ENCODE assay signal across 8 mouse cellular contexts in the genomic region with DNA sequence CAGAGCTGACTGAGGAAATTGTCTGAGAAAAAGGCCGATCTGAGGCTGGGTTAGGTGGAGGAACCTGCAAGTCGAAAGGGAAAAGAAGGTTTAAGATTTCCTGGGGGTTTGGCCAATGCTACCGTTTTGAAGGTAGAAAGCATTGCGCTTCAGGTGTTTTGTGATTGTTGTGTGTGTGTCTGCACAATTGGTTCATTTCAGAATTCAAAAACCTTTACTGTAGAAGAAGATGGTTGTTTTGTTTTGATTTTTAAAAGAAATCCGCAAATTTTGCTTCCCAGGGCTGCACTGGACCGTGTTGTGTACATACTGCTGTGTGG. TPM values are rescaled to one million over a fixed set of nuclear protein-coding genes. Genes with fewer than 3 reads are reported as not detected.
DNase-seq lines count a peak whose midpoint lies in the region; ATAC-seq and TF ChIP-seq lines count a peak whose summit lies in the region.

No protein-coding gene starts in this region.

- H3K9ac ChIP-seq in liver, adult 2 months (ENCODE audit: low read depth, low read length) = peak overlapping the region; percentile 95
- peak overlapping the region; percentile 85 for H3K9ac ChIP-seq in hindbrain, postnatal 0 days (replicated peaks; ENCODE audit: low read length)

- H3K4me3 ChIP-seq in liver, adult 2 months (ENCODE audit: insufficient read depth, low read depth, low read length) = peak overlapping the region; percentile 84
- H3K4me3 ChIP-seq in hindbrain, postnatal 0 days (ENCODE audit: low read length) = peak overlapping the region; percentile 68
- peak overlapping the region; percentile 56 for H3K4me3 ChIP-seq in myocyte

- H3K36me3 ChIP-seq in liver, adult 2 months (ENCODE audit: control insufficient read depth, insufficient read depth, low read length) = no peaks in the 10 kb centered on the region
- H3K36me3 ChIP-seq in hindbrain, postnatal 0 days (ENCODE audit: insufficient read depth, low read length) = no peaks in the 10 kb centered on the region
- H3K36me3 ChIP-seq in myocyte (ENCODE audit: control insufficient read depth, insufficient read depth) = no peaks in the 10 kb centered on the region

- no peak for TF ChIP-seq POLR2A in liver, adult 2 months (IDR thresholded peaks at IDR 0.05; ENCODE audit: extremely low read depth, insufficient read depth, low read length)
- TF ChIP-seq POLR2A in myocyte (IDR thresholded peaks at IDR 0.05; ENCODE audit: insufficient read length, low read depth) = no peak

- under 1% methylated on average over 6 of the region's 6 CpGs for WGBS in liver, adult 2 months
- WGBS in hindbrain, postnatal 0 days = 1% methylated on average over 6 of the region's 6 CpGs

- ATAC-seq in hindbrain, postnatal 0 days = no peak
- ATAC-seq in megakaryocyte-erythroid progenitor cell, adult 5-6 weeks (replicated peaks; ENCODE audit: low FRiP score, low TSS enrichment, poor library complexity, severe bottlenecking) = no peak

- peak overlapping the region; percentile 98 for H3K4me2 ChIP-seq in hindbrain, postnatal 0 days (ENCODE audit: low read depth, low read length)
- peak overlapping the region; percentile 97 for H3K4me2 ChIP-seq in myocyte (ENCODE audit: low read depth)

- no peak for TF ChIP-seq CTCF in liver, adult 2 months (IDR thresholded peaks at IDR 0.05; ENCODE audit: low read depth, low read length)
- TF ChIP-seq CTCF in hindbrain, postnatal 0 days (IDR thresholded peaks at IDR 0.05; ENCODE audit: low read depth) = no peak

- H3K27me3 ChIP-seq in liver, adult 2 months (ENCODE audit: control insufficient read depth, insufficient read depth, low read length) = no peaks in the 10 kb centered on the region
- H3K27me3 ChIP-seq in hindbrain, postnatal 0 days (ENCODE audit: insufficient read depth, low read length) = no peaks in the 10 kb centered on the region
- H3K27me3 ChIP-seq in myocyte (ENCODE audit: control insufficient read depth, insufficient read depth, insufficient read length) = no peaks in the 10 kb centered on the region

- H3K4me1 ChIP-seq in liver, adult 2 months (ENCODE audit: control insufficient read depth, insufficient read depth, low read length) = peaks cover 24% of the 10 kb centered on the region
- peaks cover 16% of the 10 kb centered on the region for H3K4me1 ChIP-seq in hindbrain, postnatal 0 days (ENCODE audit: insufficient read depth, low read length)

- peak overlapping the region; percentile 64 for H3K27ac ChIP-seq in liver, adult 2 months (replicated peaks; ENCODE audit: insufficient read depth, low read depth, low read length)
- H3K27ac ChIP-seq in hindbrain, postnatal 0 days = peak overlapping the region; percentile 93

- peaks cover 26% of the 10 kb centered on the region for H3K79me2 ChIP-seq in liver, adult 2 months (ENCODE audit: control insufficient read depth, insufficient read depth, low read length)
- H3K79me2 ChIP-seq in myocyte (ENCODE audit: control insufficient read depth, insufficient read depth) = peaks cover 32% of the 10 kb centered on the region

- H3ac ChIP-seq in myocyte (ENCODE audit: control insufficient read depth, insufficient read length) = peak overlapping the region; percentile 95

- DNase-seq in liver, adult 2 months (ENCODE audit: extremely low read depth, low read depth, low spot score) = peak; percentile 43
- DNase-seq in liver = no peak
- DNase-seq in c-Kit-positive CD71-positive TER-119-positive erythroid progenitor cells, embryonic 14.5 days (ENCODE audit: low spot score) = peak; percentile 6
- no peak for DNase-seq in hindbrain, postnatal 0 days (ENCODE audit: low spot score)
- DNase-seq in ovary, postnatal 14 days (ENCODE audit: low spot score) = no peak
- DNase-seq in gastrocnemius, postnatal 25 days = no peak

- no peaks in the 10 kb centered on the region for H3K9me3 ChIP-seq in hindbrain, postnatal 0 days (ENCODE audit: low read length)

TF ChIP-seq in myocyte, 11 proteins besides CTCF, POLR2A, EP300 and RAD21:
- TF ChIP-seq MYOG (IDR thresholded peaks at IDR 0.05; ENCODE audit: control insufficient read depth in 1 of 3, insufficient read depth in 1 of 3, insufficient read length in 2 of 3, low read depth in 2 of 3) = no peak
- no peak for TF ChIP-seq MYOD1 (IDR thresholded peaks at IDR 0.05; ENCODE audit: control insufficient read depth in 1 of 3, insufficient read length in 2 of 3, low read depth in 2 of 3)
- TF ChIP-seq E2F4 (IDR thresholded peaks at IDR 0.05; ENCODE audit: insufficient read depth) = no peak
- no peak for TF ChIP-seq SRF (IDR thresholded peaks at IDR 0.05; ENCODE audit: control insufficient read depth, insufficient read length, low read depth)
- no peak for TF ChIP-seq MAX (IDR thresholded peaks at IDR 0.05; ENCODE audit: low read depth)
- no peak for TF ChIP-seq CEBPB (IDR thresholded peaks at IDR 0.05; ENCODE audit: insufficient read depth, poor library complexity, severe bottlenecking)
- no peak for TF ChIP-seq TCF3 (IDR thresholded peaks at IDR 0.05; ENCODE audit: insufficient read length, low read depth)
- no peak for TF ChIP-seq POLR2AphosphoS2 (IDR thresholded peaks at IDR 0.05; ENCODE audit: insufficient read length, low read depth)
- TF ChIP-seq USF1 (IDR thresholded peaks at IDR 0.05; ENCODE audit: low read depth) = no peak

RNA-seq across cellular contexts. Expression of gene Arhgef11, which starts 0.4 kb away (rescaled TPM):
- total RNA-seq in liver, adult 2 months (2014; rRNA removed) = 12.6 and 16.2 TPM in 2 replicates
- polyA plus RNA-seq in liver, adult 2 months (2012; rRNA removed) = 15.5 and 16.4 TPM in 2 replicates
- total RNA-seq in hindbrain, postnatal 0 days (2014; rRNA removed) = 73.9 and 75.5 TPM in 2 replicates
- 14.6 and 17.4 TPM in 2 replicates for polyA plus RNA-seq in hindbrain, postnatal 0 days (2015; fragmentation: Nextera tagmentation; extraction: Ambion mirVana)
- 6.1 TPM for polyA plus RNA-seq in myocyte (2012; fragmentation: generic; extraction: Trizol)
- 4.7 and 5.3 TPM in 2 replicates for total RNA-seq in megakaryocyte-erythroid progenitor cell, adult 5-6 weeks (2014; fragmentation: Nextera tagmentation)
- total RNA-seq in megakaryocyte-erythroid progenitor cell, adult 5-6 weeks (2017) = 1.9 and 2.1 TPM in 2 replicates
- 10 to 100 TPM; 14.8 to 17.2 TPM for total RNA-seq in gastrocnemius, postnatal 25 days (2021)

Comparison
In these comparisons a context has a peak if more than half of its experiments do, and no peak if none do; other contexts are left out.
1. DNase-seq: peak in liver, adult 2 months (single experiment) and c-Kit-positive CD71-positive TER-119-positive erythroid progenitor cells, embryonic 14.5 days (single experiment); none in liver (single experiment), hindbrain, postnatal 0 days (single experiment), ovary, postnatal 14 days (single experiment) and gastrocnemius, postnatal 25 days (single experiment).
2. Peak in every context shown above with its lines, with median percentiles within 50 percentile points of each other: H3K4me3 ChIP-seq.